Mouse (Mus musculus) hindbrain, embryonic 12.5 days (tissue): ENCODE data around the gene Scarb2. TPM values are rescaled to one million over a fixed set of nuclear protein-coding genes. Genes with fewer than 3 reads are reported as not detected.
A peak's percentile ranks its signal among the peaks of the same experiment; 100 is the strongest.
"Not testable (repeated sequence)": the region's sequence is repeated elsewhere in the genome, so short reads cannot be mapped to it uniquely, and the experiment has no call there.

Experiments used
- ATAC-seq: fragments of 200-750 bp; cut with Nextera tagmentation; 2 replicates; pipeline ENCODE4 v1.8.0; 2017; ENCODE audit warnings: moderate TSS enrichment; ENCODE audit not compliant: low FRiP score
- H3K27ac ChIP-seq: fragments of 300-500 bp; sonication (generic); 2 replicates; pipeline ENCODE4 v1.5.1; 2016; ENCODE audit warnings: mild to moderate bottlenecking
- H3K27me3 ChIP-seq: fragments of 300-500 bp; sonication (generic); 2 replicates; pipeline ENCODE4 v1.6.1; 2016; ENCODE audit warnings: mild to moderate bottlenecking
- H3K36me3 ChIP-seq: fragments of 300-500 bp; sonication (generic); 2 replicates; pipeline ENCODE4 v1.6.1; 2016; ENCODE audit warnings: mild to moderate bottlenecking
- H3K4me1 ChIP-seq: fragments of 300-500 bp; sonication (generic); 2 replicates; pipeline ENCODE4 v1.6.1; 2016
- H3K4me2 ChIP-seq: fragments of 300-500 bp; sonication (generic); replicated peaks from 2 replicates; pipeline ENCODE4 v1.6.1; 2016; ENCODE audit warnings: mild to moderate bottlenecking
- H3K4me3 ChIP-seq: fragments of 300-500 bp; sonication (generic); 2 replicates; pipeline ENCODE4 v1.5.1; 2016; ENCODE audit warnings: mild to moderate bottlenecking
- H3K9ac ChIP-seq: fragments of 300-500 bp; sonication (generic); 2 replicates; pipeline ENCODE4 v1.6.1; 2016; ENCODE audit warnings: mild to moderate bottlenecking, moderate library complexity
- H3K9me3 ChIP-seq: fragments of 300-500 bp; sonication (generic); replicated peaks from 2 replicates; pipeline ENCODE4 v1.6.1; 2016; ENCODE audit warnings: mild to moderate bottlenecking
- WGBS: fragments of 180-500 bp; shearing (Covaris S2); methylation state at CpG from one replicate; pipeline ENCODE4 v1.1.7; 2016; 5-methylcytosine and 5-hydroxymethylcytosine counted together
- polyA plus RNA-seq: library from polyadenylated mRNA; unstranded; fragments of >200 nt; fragmentation: Nextera tagmentation; extraction: Ambion mirVana; gene quantifications from 2 replicates; pipeline ENCODE4 v1.2.1, GENCODE M21; 2016

Scarb2 gene
- 16.2 and 17.1 TPM in 2 replicates for polyA plus RNA-seq

DNA sequence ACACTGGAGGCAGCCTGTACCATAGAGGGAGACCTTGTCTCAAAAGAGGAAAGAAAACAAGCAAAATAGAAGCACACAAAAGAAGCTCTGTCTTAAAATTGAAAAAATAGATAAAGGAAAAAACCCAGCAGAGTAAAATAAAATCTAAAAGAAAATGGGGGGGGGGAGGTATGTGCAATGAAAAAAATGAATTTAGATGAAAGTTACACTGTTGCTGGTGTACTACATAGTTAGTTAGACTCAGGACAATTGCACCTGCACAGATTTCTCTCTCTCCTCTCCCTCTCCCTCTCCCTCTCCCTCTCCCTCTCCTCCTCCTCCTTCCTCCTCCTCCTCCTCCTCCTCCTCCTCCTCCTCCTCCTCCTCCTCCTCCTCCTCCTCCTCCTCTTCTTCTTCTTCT, at the start of gene Scarb2:
TSS of gene Scarb2 (minus strand) at position 101 of the 400 bp plus-strand sequence.
- H3K4me3 ChIP-seq, result peak within 1 kb of the TSS; percentile 91
- no peaks in the 10 kb centered on the region for H3K27me3 ChIP-seq
- no peaks in the 10 kb centered on the region for H3K9me3 ChIP-seq
- peak within 1 kb of the TSS; percentile 65 for H3K4me2 ChIP-seq
- ATAC-seq, result no peak
- H3K9ac ChIP-seq, result peak within 1 kb of the TSS; percentile 25; the same call in 1 of the 2 replicates
- peaks cover 21% of the 10 kb centered on the region for H3K4me1 ChIP-seq
- H3K27ac ChIP-seq, result peak within 1 kb of the TSS; percentile 99
- H3K36me3 ChIP-seq, result no peaks in the 10 kb centered on the region

DNA sequence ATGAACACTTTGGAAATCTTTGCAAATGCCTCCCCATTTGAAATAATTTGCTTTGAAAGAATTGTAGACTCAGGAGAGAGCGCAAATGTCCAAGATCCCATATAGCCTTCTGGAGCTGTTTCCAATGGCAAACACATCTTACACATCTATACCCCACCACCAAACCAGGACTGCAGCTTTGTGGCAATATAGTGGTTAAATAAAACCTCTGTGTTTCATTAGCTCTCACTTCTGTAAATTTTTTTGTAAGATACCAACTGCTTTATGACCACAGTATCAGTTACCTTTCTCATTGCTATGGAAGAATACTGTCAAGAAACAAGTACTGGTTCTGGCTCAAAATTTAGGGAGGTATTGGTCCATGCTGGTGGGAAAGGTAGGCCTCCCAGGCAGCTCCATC, 49.3 kb upstream of the Scarb2 start:
- no peak overlapping the region for H3K27ac ChIP-seq
- H3K9me3 ChIP-seq, result no peaks in the 10 kb centered on the region
- no peaks in the 10 kb centered on the region for H3K27me3 ChIP-seq
- WGBS, result 93% methylated on average over 1 of the region's 1 CpGs
- H3K36me3 ChIP-seq, result no peaks in the 10 kb centered on the region
- H3K9ac ChIP-seq, result no peak overlapping the region
- H3K4me2 ChIP-seq, result no peak overlapping the region
- H3K4me1 ChIP-seq, result no peaks in the 10 kb centered on the region
- no peak overlapping the region for H3K4me3 ChIP-seq
- no peak for ATAC-seq

DNA sequence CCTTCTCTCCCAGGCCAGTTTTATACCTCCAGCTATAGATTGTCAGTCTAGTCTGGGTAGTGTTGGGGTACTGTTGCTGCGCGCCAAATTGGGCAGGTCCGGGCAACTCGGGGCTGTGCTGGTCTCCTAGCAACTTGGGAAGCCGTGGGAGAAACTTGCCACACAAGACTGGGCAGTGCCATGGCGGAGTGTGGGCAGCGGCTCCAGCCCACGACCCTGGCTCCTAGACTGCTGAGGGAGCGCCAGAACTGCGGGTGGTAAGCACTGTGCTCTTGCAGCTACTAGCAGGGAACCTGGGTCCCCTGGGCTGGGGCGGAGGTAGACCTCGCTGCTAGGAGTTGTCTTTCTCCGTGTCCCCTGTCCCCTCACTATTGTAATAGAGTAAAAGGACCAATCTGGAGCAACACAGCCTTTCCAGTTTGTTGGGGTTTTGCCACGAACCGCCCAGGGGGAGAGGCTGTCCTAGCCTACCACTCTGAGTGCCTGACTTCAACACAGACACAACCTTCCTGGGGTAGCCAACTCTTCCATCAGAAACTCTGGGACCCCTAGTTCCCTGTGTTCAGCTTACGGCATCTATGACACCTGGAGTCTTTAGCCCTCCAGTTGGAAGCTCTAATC, 48.4 kb upstream of the Scarb2 start, which contains the start of gene Fam47e:
TSS of gene Fam47e (plus strand) at position 179 of the 621 bp plus-strand sequence.
- ATAC-seq, result no peak
- Histone ChIP-seq H3K27ac (no peak within 1 kb of the TSS), H3K9ac (no peak within 1 kb of the TSS), H3K4me1 (no peaks in the 10 kb centered on the region), H3K9me3 (no peaks in the 10 kb centered on the region), H3K36me3 (no peaks in the 10 kb centered on the region), H3K27me3 (no peaks in the 10 kb centered on the region), H3K4me2 (no peak within 1 kb of the TSS), H3K4me3 (no peak within 1 kb of the TSS)
- 66% methylated on average over 16 of the region's 16 CpGs for WGBS

DNA sequence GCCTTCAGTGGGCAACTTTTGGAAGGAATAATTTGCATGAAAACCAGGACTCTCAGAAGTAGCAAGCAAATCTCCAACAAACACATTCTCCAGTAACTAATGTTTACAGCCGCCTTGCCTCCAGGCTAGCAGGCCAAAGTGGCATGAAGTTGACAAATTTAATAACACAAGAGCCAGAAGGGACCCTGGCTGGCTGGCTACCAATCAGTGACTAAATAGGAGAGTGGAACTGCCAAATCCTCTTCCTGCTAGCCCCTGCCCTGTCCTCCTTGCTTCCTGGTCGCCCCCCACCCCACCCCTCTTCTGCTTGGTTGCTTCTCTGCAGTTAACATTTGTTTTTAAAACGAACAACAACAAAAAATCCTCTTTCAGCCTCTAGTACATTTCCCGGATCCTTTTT, 47.8 kb upstream of the Scarb2 start:
- Histone ChIP-seq H3K4me3 (no peak overlapping the region), H3K9me3 (no peaks in the 10 kb centered on the region), H3K4me1 (no peaks in the 10 kb centered on the region), H3K4me2 (no peak overlapping the region), H3K36me3 (no peaks in the 10 kb centered on the region), H3K9ac (no peak overlapping the region), H3K27ac (no peak overlapping the region), H3K27me3 (no peaks in the 10 kb centered on the region)
- 88% methylated on average over 4 of the region's 4 CpGs for WGBS
- no peak for ATAC-seq

DNA sequence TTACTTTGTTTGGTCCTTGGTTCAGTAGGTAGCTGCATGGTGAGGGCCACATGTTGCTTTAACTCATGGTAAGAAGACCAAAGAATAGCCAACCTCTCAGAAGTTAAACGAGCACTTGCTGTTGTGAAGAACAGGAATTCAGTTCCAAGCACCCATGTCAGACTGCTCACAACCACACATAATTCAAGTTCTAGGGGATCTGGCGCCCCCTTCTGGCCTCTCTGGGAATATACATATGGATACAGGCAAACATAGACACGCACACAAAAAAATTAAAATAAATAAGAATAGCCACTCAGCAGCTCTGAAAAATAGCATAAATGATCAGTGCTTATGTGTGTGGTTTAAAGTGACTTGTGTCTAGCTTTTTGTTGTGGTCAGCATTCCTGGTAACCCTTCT, 47.3 kb upstream of the Scarb2 start:
- no peaks in the 10 kb centered on the region for H3K27me3 ChIP-seq
- H3K4me2 ChIP-seq, result no peak overlapping the region
- 66% methylated on average over 3 of the region's 3 CpGs for WGBS
- no peak overlapping the region for H3K9ac ChIP-seq
- H3K9me3 ChIP-seq, result no peaks in the 10 kb centered on the region
- H3K4me3 ChIP-seq, result no peak overlapping the region
- H3K36me3 ChIP-seq, result no peaks in the 10 kb centered on the region
- H3K27ac ChIP-seq, result no peak overlapping the region
- ATAC-seq, result no peak
- no peaks in the 10 kb centered on the region for H3K4me1 ChIP-seq

DNA sequence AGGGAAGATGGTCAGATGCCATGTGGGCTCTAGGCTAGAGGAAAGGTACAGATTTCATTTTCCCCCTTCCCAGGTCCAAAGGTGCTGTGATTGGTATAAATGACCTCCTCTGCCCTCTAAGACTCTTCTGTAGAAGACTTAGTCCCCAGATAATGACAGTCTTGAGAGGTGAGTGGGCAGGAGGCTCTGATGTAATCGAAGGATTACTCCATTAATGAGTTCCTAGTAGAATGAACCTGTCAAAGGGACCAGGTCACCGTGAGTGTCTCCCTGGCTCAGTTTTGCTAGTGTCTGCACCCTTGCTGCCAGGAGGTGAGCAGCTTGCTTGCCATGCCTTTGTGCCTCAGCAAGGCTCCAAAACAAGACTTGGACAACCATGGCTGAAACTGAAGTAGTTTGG, 46.0 kb upstream of the Scarb2 start:
- Histone ChIP-seq H3K4me1 (no peaks in the 10 kb centered on the region), H3K27me3 (no peaks in the 10 kb centered on the region), H3K4me3 (no peak overlapping the region), H3K9me3 (no peaks in the 10 kb centered on the region), H3K9ac (no peak overlapping the region), H3K27ac (no peak overlapping the region), H3K36me3 (no peaks in the 10 kb centered on the region), H3K4me2 (no peak overlapping the region)
- no peak for ATAC-seq
- WGBS, result 95% methylated on average over 2 of the region's 2 CpGs

DNA sequence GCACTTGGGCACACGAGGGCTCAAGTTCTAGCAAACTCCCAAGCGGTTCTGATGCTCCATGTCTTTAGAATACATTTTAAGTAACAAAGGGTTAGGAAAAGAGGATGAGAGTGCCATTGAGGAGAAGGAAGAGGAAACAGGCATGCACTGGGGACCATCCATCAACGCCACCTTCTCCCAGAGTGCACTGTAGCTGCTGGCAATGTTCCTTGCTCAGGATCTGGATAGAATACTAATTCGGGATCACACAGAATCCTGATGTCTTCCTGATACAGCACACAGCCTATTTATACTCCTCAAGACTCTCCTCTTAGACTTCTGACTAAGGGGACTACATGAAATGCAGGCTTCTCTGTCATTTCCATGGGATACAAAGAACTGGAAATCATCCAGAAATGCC, 33.1 kb upstream of the Scarb2 start:
- Histone ChIP-seq H3K27me3 (no peaks in the 10 kb centered on the region), H3K9me3 (no peaks in the 10 kb centered on the region), H3K4me3 (no peak overlapping the region), H3K9ac (no peak overlapping the region), H3K36me3 (no peaks in the 10 kb centered on the region), H3K4me2 (no peak overlapping the region), H3K27ac (no peak overlapping the region), H3K4me1 (no peaks in the 10 kb centered on the region)
- ATAC-seq, result no peak
- 79% methylated on average over 4 of the region's 4 CpGs for WGBS

DNA sequence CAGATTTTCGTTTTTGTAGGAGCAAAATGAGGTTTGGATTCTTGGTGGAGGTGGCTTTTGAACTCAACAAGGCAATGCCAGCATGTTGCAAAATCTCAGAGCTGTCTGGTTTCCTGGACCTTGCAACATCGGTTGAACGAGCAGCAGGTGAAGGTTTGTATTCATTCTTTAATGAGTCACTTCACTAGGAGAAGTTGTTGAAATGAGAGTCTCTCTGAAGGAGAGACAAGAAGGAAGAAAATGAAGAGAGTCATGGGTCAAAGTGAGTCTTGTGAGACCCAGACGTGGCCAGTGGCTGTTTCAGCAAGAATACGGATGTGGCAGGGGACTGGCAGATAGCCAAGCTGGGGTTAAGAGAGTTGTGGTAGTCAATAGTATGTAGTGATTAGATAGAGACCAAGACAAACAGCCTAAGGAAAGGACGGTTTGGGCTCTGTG, 18.2 kb upstream of the Scarb2 start:
- no peaks in the 10 kb centered on the region for H3K36me3 ChIP-seq
- H3K4me2 ChIP-seq, result no peak overlapping the region
- no peaks in the 10 kb centered on the region for H3K9me3 ChIP-seq
- no peak overlapping the region for H3K27ac ChIP-seq
- H3K4me1 ChIP-seq, result no peaks in the 10 kb centered on the region
- no peak for ATAC-seq
- WGBS, result 86% methylated on average over 6 of the region's 6 CpGs
- no peaks in the 10 kb centered on the region for H3K27me3 ChIP-seq
- no peak overlapping the region for H3K4me3 ChIP-seq
- H3K9ac ChIP-seq, result no peak overlapping the region

DNA sequence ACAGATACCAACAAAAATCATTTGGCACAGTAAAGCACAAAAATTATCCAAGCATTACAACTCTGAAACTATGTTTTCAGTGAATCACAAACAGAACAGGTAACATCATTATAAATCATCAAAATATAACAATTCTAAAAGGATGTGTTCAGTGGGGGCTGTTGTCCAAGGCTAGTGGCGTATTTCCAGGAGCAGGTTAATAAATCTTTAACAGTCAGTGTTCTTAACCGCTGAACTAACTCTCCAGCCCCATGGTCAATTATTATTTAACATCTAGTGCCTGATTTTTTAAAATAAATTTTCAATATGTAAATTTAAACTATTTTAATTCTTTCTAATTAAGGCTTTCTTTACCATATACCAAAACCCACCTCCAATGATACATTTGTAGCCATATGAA, 14.5 kb upstream of the Scarb2 start:
- WGBS, result 75% methylated on average over 2 of the region's 2 CpGs
- H3K9me3 ChIP-seq, H3K9ac ChIP-seq, H3K4me2 ChIP-seq, ATAC-seq, H3K27ac ChIP-seq, H3K27me3 ChIP-seq, H3K4me3 ChIP-seq, H3K4me1 ChIP-seq, H3K36me3 ChIP-seq: not testable (repeated sequence)

DNA sequence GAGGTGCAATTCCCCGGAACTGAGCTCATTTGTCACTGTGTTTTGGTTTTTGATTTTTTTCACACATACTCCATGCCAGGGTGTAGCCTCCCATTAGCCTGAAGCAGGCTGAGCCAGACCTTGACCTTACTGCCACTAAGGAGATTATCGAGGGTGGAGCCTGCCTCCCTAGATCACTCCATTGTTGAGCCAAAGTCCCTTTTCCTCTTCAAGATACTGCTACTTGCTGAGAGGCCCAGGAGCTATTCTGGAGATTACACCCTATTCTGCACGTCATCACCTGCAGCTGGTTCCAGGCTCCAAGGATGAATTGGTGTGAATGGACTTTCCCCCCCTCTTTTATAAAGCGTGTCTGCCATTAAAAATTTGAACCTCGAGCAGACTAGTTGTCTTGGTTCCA, 5.4 kb upstream of the Scarb2 start:
- H3K27me3 ChIP-seq, result no peaks in the 10 kb centered on the region
- 96% methylated on average over 5 of the region's 5 CpGs for whole genome bisulfite sequencing
- H3K4me2 ChIP-seq, result no peak overlapping the region
- ATAC-seq, result no peak
- H3K9ac ChIP-seq, result no peak overlapping the region
- H3K36me3 ChIP-seq, result no peaks in the 10 kb centered on the region
- no peaks in the 10 kb centered on the region for H3K4me1 ChIP-seq
- H3K27ac ChIP-seq, result no peak overlapping the region
- H3K9me3 ChIP-seq, result no peaks in the 10 kb centered on the region
- no peak overlapping the region for H3K4me3 ChIP-seq

DNA sequence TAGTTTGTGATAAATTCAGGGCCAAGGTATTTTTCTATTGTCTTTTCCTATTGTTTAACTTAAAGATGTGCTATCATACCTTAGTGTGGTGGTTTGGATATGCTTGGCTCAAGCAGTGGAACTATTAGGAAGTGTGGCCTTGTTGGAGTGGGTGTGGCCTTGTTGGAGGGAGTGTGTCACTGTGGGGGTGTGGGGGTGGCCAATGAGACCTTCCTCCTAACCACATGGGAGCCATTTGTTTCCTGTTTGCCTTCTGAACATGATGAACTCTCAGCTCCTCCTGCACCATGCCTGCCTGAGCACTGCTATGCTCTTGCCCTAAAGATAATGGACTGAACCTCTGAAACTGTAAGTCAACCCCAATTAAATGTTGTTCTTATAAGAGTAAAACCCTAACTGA, 4.6 kb upstream of the Scarb2 start:
- no peak overlapping the region for H3K4me2 ChIP-seq
- no peaks in the 10 kb centered on the region for H3K36me3 ChIP-seq
- no peak for ATAC-seq
- H3K27ac ChIP-seq, result no peak overlapping the region
- no peak overlapping the region for H3K4me3 ChIP-seq
- H3K9me3 ChIP-seq, result no peaks in the 10 kb centered on the region
- peaks cover under 1% of the 10 kb centered on the region for H3K4me1 ChIP-seq
- no peaks in the 10 kb centered on the region for H3K27me3 ChIP-seq
- H3K9ac ChIP-seq, result no peak overlapping the region

DNA sequence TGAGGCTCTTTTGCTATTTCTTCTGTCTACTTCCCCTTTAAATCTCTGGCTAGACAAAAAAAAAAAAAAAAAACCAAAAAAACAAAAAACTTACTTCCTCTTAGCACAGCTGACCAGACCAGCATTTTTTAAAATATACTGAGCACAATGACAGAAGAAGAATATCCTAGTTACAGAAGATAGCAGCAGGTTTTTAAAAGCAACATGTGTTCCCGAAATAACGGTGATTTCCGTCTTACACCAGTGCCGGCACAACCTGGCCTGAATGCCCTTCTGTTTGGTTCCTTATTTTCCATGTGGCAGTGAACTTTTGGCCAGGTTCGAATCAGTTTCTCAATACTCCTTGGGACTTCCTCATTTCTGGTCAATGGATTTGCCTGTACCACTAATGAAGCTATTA, 2.2 kb upstream of the Scarb2 start:
- H3K4me1 ChIP-seq, result peaks cover 13% of the 10 kb centered on the region
- H3K4me3 ChIP-seq, result no peak overlapping the region
- H3K9ac ChIP-seq, result no peak overlapping the region
- no peak for ATAC-seq
- no peaks in the 10 kb centered on the region for H3K36me3 ChIP-seq
- H3K27ac ChIP-seq, result no peak overlapping the region
- H3K9me3 ChIP-seq, result no peaks in the 10 kb centered on the region
- H3K27me3 ChIP-seq, result no peaks in the 10 kb centered on the region
- H3K4me2 ChIP-seq, result no peak overlapping the region
- 94% methylated on average over 5 of the region's 5 CpGs for WGBS

DNA sequence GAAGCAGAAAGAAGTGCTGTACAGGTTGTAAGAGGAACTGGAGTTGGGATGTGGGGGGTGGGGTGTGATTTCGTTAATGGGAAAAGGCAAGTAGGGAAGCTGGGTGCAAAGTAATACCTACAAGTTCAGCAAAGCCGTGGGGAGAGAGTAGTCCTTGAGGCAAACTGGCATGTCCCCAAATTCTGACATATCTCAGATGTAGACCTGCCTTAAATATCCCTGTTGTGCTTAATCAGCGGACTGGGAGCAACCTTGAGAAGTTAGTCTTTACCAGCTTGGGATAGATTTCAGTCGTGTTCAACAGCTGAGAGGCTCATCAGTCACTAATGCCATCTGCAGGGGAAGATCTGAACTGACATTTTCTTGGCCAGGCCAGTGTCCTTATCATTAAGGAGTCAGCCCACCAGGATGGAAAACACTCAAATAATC, 318 bp downstream of the Scarb2 start:
- WGBS, result 29% methylated on average over 4 of the region's 4 CpGs
- H3K9ac ChIP-seq, result peak overlapping the region; percentile 25; the same call in 1 of the 2 replicates
- H3K27ac ChIP-seq, result peak overlapping the region; percentile 99
- peaks cover 21% of the 10 kb centered on the region for H3K4me1 ChIP-seq
- H3K36me3 ChIP-seq, result no peaks in the 10 kb centered on the region
- peak overlapping the region; percentile 91 for H3K4me3 ChIP-seq
- H3K9me3 ChIP-seq, result no peaks in the 10 kb centered on the region
- no peaks in the 10 kb centered on the region for H3K27me3 ChIP-seq
- no peak for ATAC-seq
- H3K4me2 ChIP-seq, result peak overlapping the region; percentile 65
